Mouse (Mus musculus): ENCODE data around the gene Aff4.

GRCm38 (mm10) chr11:53427993-53428715 lies 77.5 kb downstream of the Aff4 start:
- TF ChIP-seq POLR2A (IDR thresholded peaks at IDR 0.05; ENCODE audit: low read depth, low read length), result no peak
- no peak for TF ChIP-seq CTCF (conservative IDR thresholded peaks at IDR 0.05; ENCODE audit: insufficient read depth, insufficient read length, low read depth, low read length)

Measured in kidney, adult 2 months (tissue).